Mouse (Mus musculus) cortical plate, adult 2 months (tissue): ENCODE data around the gene Sec22b. TPM values are rescaled to one million over a fixed set of nuclear protein-coding genes. Genes with fewer than 3 reads are reported as not detected.

ENCODE experiments used
- H3K27ac ChIP-seq: fragments of 200-500 bp; 2 replicates; pipeline ENCODE4 v1.5.1; 2012; ENCODE audit warnings: low read length, control low read depth, inconsistent platforms; ENCODE audit not compliant: insufficient read depth
- H3K4me1 ChIP-seq: fragments of 200-500 bp; 2 replicates; pipeline ENCODE4 v1.6.1; 2011; ENCODE audit warnings: low read length; ENCODE audit not compliant: control insufficient read depth, insufficient read depth
- H3K4me3 ChIP-seq: fragments of 200-500 bp; 2 replicates; pipeline ENCODE4 v1.5.1; 2011; ENCODE audit warnings: mild to moderate bottlenecking, low read length, control low read depth; ENCODE audit not compliant: insufficient read depth
- CTCF ChIP-seq: fragments of 200-500 bp; IDR thresholded peaks from 2 replicates; pipeline ENCODE4 v1.5.1; 2011; ENCODE audit warnings: mild to moderate bottlenecking, control low read depth, low read length; ENCODE audit not compliant: insufficient read depth; ENCODE audit errors: extremely low read depth
- POLR2A ChIP-seq: fragments of 200-500 bp; IDR thresholded peaks from 2 replicates; pipeline ENCODE4 v1.6.1; 2011; ENCODE audit warnings: mild to moderate bottlenecking, low read length, control low read depth; ENCODE audit not compliant: insufficient read depth; ENCODE audit errors: extremely low read depth
- polyA plus RNA-seq: library from polyadenylated mRNA; depleted of rRNA; stranded (reverse); fragments of >200 nt; gene quantifications from 2 replicates; pipeline ENCODE4 v1.2.3, GENCODE M21; 2012

Sec22b gene
- polyA plus RNA-seq, 1 experiment = 64.5 TPM

GRCm38 (mm10) chr3:97898381-97898780, 2.6 kb upstream of the Sec22b start:
- peaks cover 6% of the 10 kb centered on the region for H3K4me1 ChIP-seq
- no peak overlapping the region for H3K27ac ChIP-seq
- no peak overlapping the region for H3K4me3 ChIP-seq
- no peak for TF ChIP-seq POLR2A
- no peak for TF ChIP-seq CTCF

GRCm38 (mm10) chr3:97901586-97901985, 596 bp downstream of the Sec22b start:
- TF ChIP-seq CTCF (no peak), POLR2A (no peak)
- no peak overlapping the region for H3K27ac ChIP-seq
- H3K4me3 ChIP-seq = peak overlapping the region; percentile 90
- peaks cover 4% of the 10 kb centered on the region for H3K4me1 ChIP-seq

- Histone ChIP-seq H3K27ac (no peak overlapping the region), H3K4me1 (no peaks in the 10 kb centered on the region; the same call in 1 of the 2 replicates), H3K4me3 (no peak overlapping the region)
- no peak for TF ChIP-seq POLR2A
- TF ChIP-seq CTCF = no peak
These were observed 8.7 kb downstream of the Sec22b start for GRCm38 (mm10) chr3:97909737-97910136.

GRCm38 (mm10) chr3:97911093-97911492, 10.1 kb downstream of the Sec22b start:
- H3K4me1 ChIP-seq = no peaks in the 10 kb centered on the region; the same call in 1 of the 2 replicates
- no peak overlapping the region for H3K4me3 ChIP-seq
- no peak overlapping the region for H3K27ac ChIP-seq
- TF ChIP-seq CTCF (no peak), POLR2A (no peak)

- H3K4me1 ChIP-seq = no peaks in the 10 kb centered on the region; the same call in 1 of the 2 replicates
- TF ChIP-seq POLR2A = no peak
- TF ChIP-seq CTCF = 0 out of 2 replicates have a peak, but pooled peaks have one; percentile 5
- no peak overlapping the region for H3K27ac ChIP-seq
- H3K4me3 ChIP-seq = no peak overlapping the region
These were observed 14.1 kb downstream of the Sec22b start for GRCm38 (mm10) chr3:97915081-97915480.

- Histone ChIP-seq H3K4me1 (no peaks in the 10 kb centered on the region), H3K27ac (no peak overlapping the region), H3K4me3 (no peak overlapping the region)
- TF ChIP-seq CTCF (no peak), POLR2A (no peak)
These were observed 18.0 kb downstream of the Sec22b start for GRCm38 (mm10) chr3:97918885-97919550.

GRCm38 (mm10) chr3:97925246-97925645, 24.3 kb downstream of the Sec22b start:
- TF ChIP-seq CTCF = no peak
- TF ChIP-seq POLR2A = no peak
- Histone ChIP-seq H3K4me3 (no peak overlapping the region), H3K27ac (no peak overlapping the region), H3K4me1 (no peaks in the 10 kb centered on the region)

- TF ChIP-seq CTCF = no peak
- no peak for TF ChIP-seq POLR2A
These were observed 26.3 kb downstream of the Sec22b start for GRCm38 (mm10) chr3:97927322-97927721.

GRCm38 (mm10) chr3:97928968-97929858, 28.2 kb downstream of the Sec22b start:
- TF ChIP-seq POLR2A = no peak
- peak; percentile 79 for TF ChIP-seq CTCF
- Histone ChIP-seq H3K27ac (no peak overlapping the region), H3K4me1 (no peaks in the 10 kb centered on the region), H3K4me3 (no peak overlapping the region)

More at GRCm38 (mm10) chr3:97927322-97927721, 26.3 kb downstream of the Sec22b start:
- Histone ChIP-seq H3K27ac (no peak overlapping the region), H3K4me1 (no peaks in the 10 kb centered on the region), H3K4me3 (no peak overlapping the region)
